Mouse (Mus musculus) stomach, postnatal 0 days (tissue): ENCODE results near the gene Tacr2.

Experiments used
- CTCF ChIP-seq: IDR thresholded peaks from 2 replicates; pipeline ENCODE4 v1.5.1; 2016; ENCODE audit warnings: antibody characterized with exemption, low read depth, mild to moderate bottlenecking, moderate library complexity
- EP300 ChIP-seq: optimal IDR thresholded peaks from 2 replicates; pipeline ENCODE3; 2016; ENCODE audit warnings: antibody characterized with exemption

DNA sequence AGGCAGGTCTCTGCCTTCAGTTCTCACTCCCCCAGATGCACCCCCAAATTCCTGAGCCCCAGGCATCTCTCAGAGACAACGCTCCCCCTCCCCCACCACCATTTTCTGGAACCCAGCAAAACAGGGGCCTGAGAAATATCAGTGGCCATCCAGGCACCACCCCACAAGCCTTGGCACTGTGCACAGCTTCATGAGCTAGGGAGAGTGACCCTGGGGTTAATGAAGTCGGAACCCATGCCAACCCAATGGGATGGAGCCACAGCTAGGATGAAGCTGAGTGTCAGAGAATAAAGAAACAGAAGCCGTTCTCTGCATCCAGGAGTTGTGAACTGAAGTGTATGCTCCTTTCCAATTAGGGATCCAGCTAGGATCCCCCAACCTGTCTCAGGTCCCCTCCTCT is 5.1 kb upstream of the Tacr2 start:
- no peak for TF ChIP-seq CTCF
- TF ChIP-seq EP300 = no peak
